28 mouse cellular contexts compared by ENCODE assay signal in the genomic region with DNA sequence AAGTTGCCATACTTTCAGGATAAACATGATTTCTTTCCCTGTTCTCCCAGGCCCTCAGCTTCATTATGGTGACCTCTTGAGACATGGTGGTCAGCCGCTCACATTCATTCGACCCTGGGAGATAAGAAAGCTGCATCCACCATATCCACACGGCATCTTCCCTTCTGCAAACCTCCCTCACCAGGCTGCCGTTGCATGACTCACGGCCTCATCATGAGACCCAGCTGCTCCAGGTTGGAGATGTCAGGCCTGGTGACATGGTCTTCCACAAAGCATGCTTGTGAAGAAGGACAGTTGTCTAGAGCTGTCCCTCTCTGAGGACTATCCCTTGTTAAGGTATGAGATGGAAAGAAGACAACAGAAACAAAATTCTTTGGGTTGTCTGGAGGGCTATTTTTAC.
A peak's percentile ranks its signal among the peaks of the same experiment; 100 is the strongest.
DNase-seq lines count a peak whose midpoint lies in the region; ATAC-seq lines count a peak whose summit lies in the region.
"Had no signal": no experiment of that assay in that cellular context is flagged by ENCODE, and none has a peak within 500 bp of the region (broad histone marks: within the 10 kb centered on the region; RNA-seq: fewer than 3 reads in every experiment).

No protein-coding gene starts in this region.

- no peak overlapping the region for H3K9ac ChIP-seq in forebrain, embryonic 11.5 days (ENCODE audit: low read length)
- H3K9ac ChIP-seq: embryonic facial prominence, embryonic 13.5 days; embryonic facial prominence, embryonic 15.5 days; forebrain, embryonic 12.5 days had no signal

- no peak for ATAC-seq in forebrain, embryonic 11.5 days (replicated peaks; ENCODE audit: low FRiP score)
- ATAC-seq in megakaryocyte, adult 5-6 weeks (ENCODE audit: poor library complexity, severe bottlenecking) = no peak
- ATAC-seq: activated CD4-positive, CD25-positive, alpha-beta regulatory T cell, adult 4 months; CD4-positive, CD25-positive, alpha-beta regulatory T cell, adult 4 months; Patski had no signal

- H3K4me1 ChIP-seq in forebrain, embryonic 11.5 days (replicated peaks; ENCODE audit: control insufficient read depth, insufficient read depth, low read length) = peaks cover 10% of the 10 kb centered on the region
- peaks cover 51% of the 10 kb centered on the region for H3K4me1 ChIP-seq in forebrain, embryonic 10.5 days
- peaks cover 31% of the 10 kb centered on the region for H3K4me1 ChIP-seq in heart, embryonic 10.5 days
- peaks cover 17% of the 10 kb centered on the region for H3K4me1 ChIP-seq in megakaryocyte, embryonic 14.5 days

- H3K36me3 ChIP-seq in forebrain, embryonic 11.5 days (ENCODE audit: control insufficient read depth, insufficient read depth, low read length) = no peaks in the 10 kb centered on the region
- H3K36me3 ChIP-seq in forebrain, embryonic 10.5 days (replicated peaks) = no peaks in the 10 kb centered on the region
- no peaks in the 10 kb centered on the region for H3K36me3 ChIP-seq in heart, embryonic 10.5 days
- H3K36me3 ChIP-seq in megakaryocyte, embryonic 14.5 days (replicated peaks; ENCODE audit: low read length) = no peaks in the 10 kb centered on the region
- H3K36me3 ChIP-seq: embryonic facial prominence, embryonic 13.5 days; embryonic facial prominence, embryonic 15.5 days; forebrain, embryonic 12.5 days; G1E had no signal

- H3K4me2 ChIP-seq in forebrain, embryonic 11.5 days (ENCODE audit: low read depth, low read length, severe bottlenecking) = no peak overlapping the region
- H3K4me2 ChIP-seq: embryonic facial prominence, embryonic 13.5 days; embryonic facial prominence, embryonic 15.5 days; forebrain, embryonic 12.5 days had no signal

- peak; percentile 38 for DNase-seq in forebrain, embryonic 11.5 days (ENCODE audit: low spot score)
- no peak for DNase-seq in forebrain, embryonic 10.5 days (ENCODE audit: extremely low spot score, low spot score)
- DNase-seq in heart, embryonic 10.5 days (ENCODE audit: low spot score) = no peak
- DNase-seq in heart, postnatal 25 days (ENCODE audit: low spot score) = no peak
- DNase-seq in right cerebral cortex, postnatal 25 days = peak; percentile 25
- DNase-seq in right cerebral cortex, postnatal 36 days (ENCODE audit: low spot score in 2 of 2) = no peak
- DNase-seq: adrenal gland, adult 8-10 months; adrenal gland, postnatal 14 days; adrenal gland, postnatal 36 days; B cell, adult 2 months; cerebellum, adult 11 months; cerebellum, adult 18-20 months; cerebellum, adult 8-10 months; cerebellum, adult 9-11 months; cerebellum, postnatal 14 days; cerebellum, postnatal 36 days; embryo, embryonic 11 days had no signal

- H3K27ac ChIP-seq in forebrain, embryonic 11.5 days (ENCODE audit: low read depth, low read length) = no peak overlapping the region
- H3K27ac ChIP-seq in forebrain, embryonic 10.5 days = no peak overlapping the region
- 0 out of 2 replicates have a peak overlapping the region, but pooled peaks have one; percentile 6 for H3K27ac ChIP-seq in heart, embryonic 10.5 days
- H3K27ac ChIP-seq: embryonic facial prominence, embryonic 13.5 days; embryonic facial prominence, embryonic 15.5 days; forebrain, embryonic 12.5 days had no signal

- intact Hi-C loops in heart, postnatal 25 days (cut with DNase I) = no loop called here

- H3K4me3 ChIP-seq in forebrain, embryonic 11.5 days (ENCODE audit: low read depth, low read length) = no peak overlapping the region
- no peak overlapping the region for H3K4me3 ChIP-seq in forebrain, embryonic 10.5 days
- no peak overlapping the region for H3K4me3 ChIP-seq in heart, embryonic 10.5 days
- peak overlapping the region; percentile 10 for H3K4me3 ChIP-seq in megakaryocyte, embryonic 14.5 days (replicated peaks)
- H3K4me3 ChIP-seq: embryonic facial prominence, embryonic 13.5 days; embryonic facial prominence, embryonic 15.5 days; erythroblast, embryonic 14.5 days; forebrain, embryonic 12.5 days had no signal

- 84% methylated on average over 5 of the region's 5 CpGs for WGBS in forebrain, embryonic 11.5 days
- WGBS in forebrain, embryonic 10.5 days = 90% methylated on average over 5 of the region's 5 CpGs
- WGBS in heart, embryonic 10.5 days = 53% methylated on average over 5 of the region's 5 CpGs

- H3K9me3 ChIP-seq in forebrain, embryonic 11.5 days (ENCODE audit: control insufficient read depth, low read length) = no peaks in the 10 kb centered on the region
- H3K9me3 ChIP-seq in forebrain, embryonic 10.5 days = no peaks in the 10 kb centered on the region
- no peaks in the 10 kb centered on the region for H3K9me3 ChIP-seq in heart, embryonic 10.5 days
- H3K9me3 ChIP-seq in megakaryocyte, embryonic 14.5 days = no peaks in the 10 kb centered on the region
- H3K9me3 ChIP-seq: embryonic facial prominence, embryonic 13.5 days; embryonic facial prominence, embryonic 15.5 days; forebrain, embryonic 12.5 days; G1E had no signal

- no peaks in the 10 kb centered on the region; the same call in 1 of the 2 replicates for H3K27me3 ChIP-seq in forebrain, embryonic 11.5 days (ENCODE audit: control insufficient read depth, insufficient read depth, low read length)
- peaks cover 49% of the 10 kb centered on the region for H3K27me3 ChIP-seq in forebrain, embryonic 10.5 days (ENCODE audit: poor library complexity, severe bottlenecking)
- H3K27me3 ChIP-seq in heart, embryonic 10.5 days (ENCODE audit: insufficient read depth, poor library complexity, severe bottlenecking) = peaks cover 16% of the 10 kb centered on the region
- peaks cover 40% of the 10 kb centered on the region for H3K27me3 ChIP-seq in megakaryocyte, embryonic 14.5 days (replicated peaks)
- H3K27me3 ChIP-seq: CH12.LX had no signal

Comparison
In these comparisons a context has a peak if more than half of its experiments do, and no peak if none do; other contexts are left out.
1. DNase-seq: peak in forebrain, embryonic 11.5 days (single experiment) and right cerebral cortex, postnatal 25 days (single experiment); none in forebrain, embryonic 10.5 days (single experiment), heart, embryonic 10.5 days (single experiment), heart, postnatal 25 days (single experiment) and right cerebral cortex, postnatal 36 days (0 of 2).